Mouse (Mus musculus) R1 (cell line): ENCODE results near the gene Ccdc97.

Experiments used
- DNase-seq: peaks from one replicate; pipeline ENCODE4 v3.0.0-alpha.2; 2018; ENCODE audit warnings: low read depth, low spot score

Ccdc97 gene

DNA sequence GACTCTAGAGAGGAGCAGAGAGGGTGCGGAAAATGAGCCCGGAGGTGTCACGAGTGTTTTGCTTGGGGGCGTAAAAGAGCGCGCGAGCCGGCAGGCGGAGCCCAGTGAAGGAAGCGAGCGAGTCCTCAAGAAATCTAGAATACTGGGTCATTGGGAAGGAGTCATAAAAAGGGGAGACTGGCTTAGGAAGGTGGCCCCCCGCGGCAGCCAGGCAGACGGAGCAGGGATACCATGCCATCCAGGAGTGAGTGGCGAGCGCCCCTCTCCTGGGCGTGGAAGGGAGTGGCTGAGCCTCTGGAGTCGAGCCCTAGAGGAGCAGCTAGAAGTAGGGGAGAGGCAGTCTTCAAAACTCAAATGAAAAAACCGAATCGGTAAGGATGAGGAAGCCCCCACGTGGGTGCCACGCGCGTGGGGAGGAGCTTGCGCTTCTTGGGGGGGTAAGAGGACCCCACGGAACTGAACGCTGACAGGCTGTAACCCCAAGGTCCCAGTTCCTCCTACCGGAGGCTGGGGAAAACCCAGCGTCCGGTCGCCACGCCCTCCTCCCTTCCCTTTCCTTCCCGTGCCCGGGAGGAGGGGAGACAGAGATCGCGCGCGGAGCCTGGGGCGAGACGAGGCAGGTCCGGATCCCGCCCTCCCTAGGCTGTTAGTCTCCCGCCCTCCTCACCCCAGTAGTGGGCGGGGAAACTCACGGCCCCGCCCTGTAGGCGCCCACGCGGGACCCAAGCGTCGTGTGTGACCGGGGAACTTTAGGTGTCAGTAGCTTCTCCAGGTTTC lies 29.9 kb downstream of the Ccdc97 start:
- peak; percentile 88 for DNase-seq

- no peak for DNase-seq
Observed at GRCm38 (mm10) chr7:25687811-25688401, 31.0 kb downstream of the Ccdc97 start.

GRCm38 (mm10) chr7:25686680-25687531 lies 32.0 kb downstream of the Ccdc97 start, which contains the start of gene Tgfb1:
TSS of gene Tgfb1 (plus strand) at chr7:25687002.
- peak; percentile 85 for DNase-seq

DNA sequence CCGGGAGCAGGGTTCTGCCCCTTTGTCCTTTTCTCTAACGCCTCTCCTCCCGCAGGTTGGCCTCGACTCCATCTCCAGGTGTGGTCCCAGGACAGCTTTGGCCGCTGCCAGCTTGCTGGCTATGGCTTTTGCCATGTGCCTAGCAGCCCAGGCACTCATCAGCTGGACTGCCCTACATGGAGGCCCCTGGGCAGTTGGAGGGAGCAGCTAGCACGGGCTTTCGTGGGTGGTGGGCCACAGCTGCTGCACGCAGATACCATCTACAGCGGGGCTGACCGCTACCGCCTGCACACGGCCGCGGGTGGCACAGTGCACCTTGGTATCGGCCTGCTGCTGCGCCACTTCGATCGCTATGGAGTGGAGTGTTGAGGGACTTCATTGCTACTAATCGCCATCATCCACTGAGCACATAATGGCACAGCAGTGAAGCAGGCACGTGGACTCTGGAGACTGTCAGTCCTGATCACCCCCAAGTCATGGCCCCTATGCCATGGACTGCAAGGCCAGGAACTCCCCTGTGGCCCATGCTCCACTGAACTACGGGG lies 32.9 kb downstream of the Ccdc97 start:
- DNase-seq = no peak

DNA sequence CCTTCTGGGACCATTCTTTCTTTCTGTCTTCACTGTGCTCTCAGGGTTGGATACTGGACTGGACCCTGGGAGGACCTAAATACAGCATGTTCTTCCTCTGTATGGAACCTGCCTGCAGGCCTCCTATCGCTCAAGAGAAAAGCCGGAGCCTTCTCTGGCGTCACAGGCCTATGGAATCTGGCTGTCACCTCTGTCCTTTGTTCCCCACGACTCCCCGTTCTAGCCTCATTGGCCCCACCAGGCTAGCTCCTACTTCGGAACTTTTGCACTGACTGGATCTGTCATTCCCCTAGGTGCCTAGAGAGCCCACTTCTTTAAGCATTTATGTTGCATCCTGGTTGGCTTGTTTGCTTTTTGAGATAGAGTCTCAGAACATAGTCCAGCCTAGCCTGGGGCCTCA lies 34.2 kb downstream of the Ccdc97 start:
- DNase-seq = no peak

DNA sequence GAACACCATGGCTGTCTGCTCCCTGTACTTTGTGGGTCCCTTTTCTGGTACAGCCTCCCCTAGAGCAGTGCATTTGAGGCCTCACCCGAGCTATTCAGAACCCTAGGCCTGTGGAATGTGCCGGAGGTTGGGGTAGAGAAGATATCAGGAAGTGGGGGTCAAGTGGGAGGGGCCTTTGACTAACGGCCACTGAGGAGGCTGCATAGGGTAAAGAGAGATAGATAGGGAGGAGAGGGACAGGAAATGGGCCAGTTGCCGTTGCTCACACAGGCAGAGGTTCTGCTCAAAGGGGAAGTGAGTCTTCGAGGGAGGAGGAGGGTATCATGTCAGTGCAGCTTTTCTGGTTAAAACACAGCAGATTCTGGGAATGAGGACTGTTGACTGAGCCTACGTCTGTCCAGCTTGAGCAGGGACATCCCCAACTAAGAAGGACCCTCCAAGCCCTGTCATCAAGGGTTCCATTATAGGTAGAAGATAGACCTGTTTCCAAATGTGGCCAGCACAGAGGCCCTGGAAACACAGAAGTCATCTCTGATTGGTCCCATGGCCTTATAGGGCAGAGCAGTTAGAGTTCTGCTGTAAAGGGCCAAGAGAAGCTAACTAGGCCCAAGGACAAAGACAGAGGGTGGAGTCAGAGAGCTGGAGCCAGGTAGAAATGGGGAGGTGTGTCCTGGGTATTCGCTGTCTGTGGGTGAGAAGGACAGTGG lies 35.3 kb downstream of the Ccdc97 start:
- DNase-seq = peak; percentile 55

DNA sequence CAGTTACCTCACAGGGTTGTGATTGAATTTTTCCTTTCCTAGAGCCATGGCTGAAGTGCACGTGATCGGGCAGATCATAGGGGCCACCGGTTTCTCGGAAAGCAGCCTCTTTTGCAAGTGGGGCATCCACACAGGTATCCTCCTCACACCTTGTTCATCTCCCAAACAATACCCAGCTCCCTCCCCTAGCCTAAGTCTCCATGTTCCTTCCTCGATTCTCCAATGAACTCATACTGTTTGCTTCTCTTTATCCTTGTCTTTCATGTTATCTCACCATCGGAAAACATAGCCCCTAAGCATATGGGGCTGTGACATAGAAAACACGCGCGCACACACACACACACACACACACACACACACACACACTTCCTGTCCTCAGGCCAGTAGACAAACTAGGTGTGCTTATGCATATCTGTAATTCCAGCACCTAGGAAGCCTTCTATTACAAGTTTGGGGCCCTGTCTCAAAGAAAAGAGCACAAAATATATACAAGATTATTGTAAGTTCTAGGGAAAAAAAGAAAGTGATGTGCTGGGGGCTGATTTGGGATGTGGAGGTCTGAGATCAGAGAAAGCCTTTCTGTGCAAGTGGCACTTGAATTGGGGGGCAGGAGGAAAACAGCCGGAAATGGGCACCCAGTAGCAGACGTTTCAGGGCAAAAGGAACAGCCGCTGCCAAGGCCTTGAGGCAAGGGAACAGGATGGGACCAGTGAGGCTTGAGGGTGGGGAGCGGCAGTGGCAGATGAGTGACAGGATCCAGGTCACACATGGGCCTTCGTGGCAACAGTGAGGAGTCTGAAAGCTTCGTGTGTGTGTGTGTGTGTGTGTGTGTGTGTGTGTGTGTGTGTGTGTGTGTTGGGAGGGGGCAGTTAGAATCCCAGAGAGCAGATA lies 37.3 kb downstream of the Ccdc97 start:
- DNase-seq = no peak

DNA sequence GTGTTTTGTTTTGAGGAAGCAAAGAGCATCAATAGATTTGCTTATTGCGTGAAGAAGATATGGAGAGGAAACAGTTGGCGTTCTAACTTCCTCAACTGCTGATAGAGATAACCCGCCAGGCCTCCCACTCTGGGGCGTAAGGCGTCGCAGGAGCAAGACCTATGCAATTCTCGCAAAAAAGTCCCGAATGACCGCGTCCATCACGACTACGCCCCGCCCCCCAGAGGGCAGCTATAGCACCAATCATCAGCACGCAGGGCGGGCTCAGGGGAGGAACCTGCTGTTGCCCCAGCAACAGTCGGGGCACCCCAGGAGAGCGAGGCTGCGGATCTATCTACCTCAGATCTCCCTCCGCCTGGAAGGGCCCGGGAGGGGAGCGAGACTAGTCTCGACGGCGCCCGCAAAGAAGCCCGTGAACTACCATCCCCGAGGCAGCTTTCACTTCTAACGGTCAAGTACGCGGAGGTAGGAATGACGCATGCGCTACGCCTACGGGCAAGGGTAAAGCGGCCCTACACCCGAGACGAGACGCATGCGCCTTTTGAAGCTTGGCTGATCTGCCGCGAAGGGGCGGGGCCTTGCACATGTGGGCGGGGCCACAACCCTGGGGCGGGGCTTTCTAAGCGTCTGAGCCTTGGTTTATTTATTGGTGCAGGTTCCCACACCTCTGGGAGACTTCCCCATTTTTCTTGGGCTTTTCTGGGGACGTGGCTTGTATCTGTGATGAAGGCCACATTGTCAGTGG lies 38.2 kb downstream of the Ccdc97 start, which contains the start of gene B9d2:
Gene B9d2, plus strand, starts transcription at position 267 of the 745 bp plus-strand sequence.
- peak; percentile 97 for DNase-seq

- DNase-seq = no peak
Observed at GRCm38 (mm10) chr7:25679971-25680370, 38.9 kb downstream of the Ccdc97 start.

DNA sequence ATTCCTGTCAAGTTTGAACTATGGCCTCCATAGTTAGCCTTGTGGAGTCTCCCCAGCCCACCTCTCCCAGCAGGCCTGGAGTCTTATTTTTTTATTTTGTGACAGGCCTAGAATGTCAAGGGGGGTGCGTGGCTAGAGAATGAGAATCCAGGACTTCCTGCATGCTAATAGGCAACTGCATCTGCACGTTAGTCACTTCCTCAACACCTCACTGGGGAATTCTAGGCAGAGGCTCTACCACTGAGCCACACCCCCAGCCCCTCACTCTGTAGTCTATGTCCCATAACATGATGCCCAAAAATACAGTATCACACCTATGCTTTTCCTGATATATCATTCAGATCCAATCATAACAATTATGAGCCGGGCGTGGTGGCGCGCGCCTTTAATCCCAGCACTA lies 41.9 kb downstream of the Ccdc97 start:
- no peak for DNase-seq

DNA sequence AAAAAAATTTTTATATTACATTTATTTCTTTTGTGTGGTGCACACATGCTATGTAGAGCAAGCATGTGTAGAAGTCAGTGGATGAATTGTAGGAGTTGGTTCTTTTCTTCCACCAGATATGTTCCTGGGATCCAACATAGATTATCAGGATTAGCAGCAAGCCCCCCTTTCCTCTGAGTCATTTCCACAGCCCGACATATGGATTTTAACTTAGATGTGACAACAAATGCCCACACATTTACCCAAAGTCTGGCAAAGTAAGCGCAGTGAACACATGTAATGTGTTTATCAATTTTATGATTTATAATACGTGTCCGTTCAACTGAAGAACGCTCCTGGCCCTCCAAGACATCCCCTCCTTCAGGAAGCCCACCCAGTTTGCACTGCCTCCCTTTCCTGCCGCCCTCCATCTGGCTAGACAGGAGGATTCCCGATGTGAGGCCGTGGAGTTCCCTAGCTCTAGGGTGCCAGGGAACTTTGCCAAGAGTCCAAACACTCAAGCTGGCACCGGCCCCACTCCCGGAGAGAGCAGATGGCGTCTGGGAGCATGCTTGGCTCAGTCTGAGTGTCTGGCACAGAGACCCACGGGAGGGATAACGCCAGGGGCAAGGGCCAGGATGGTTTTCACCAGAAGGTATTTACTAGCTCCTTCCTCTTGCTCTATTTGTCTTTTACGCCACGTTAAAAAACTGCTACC lies 42.7 kb downstream of the Ccdc97 start:
- DNase-seq = no peak

DNA sequence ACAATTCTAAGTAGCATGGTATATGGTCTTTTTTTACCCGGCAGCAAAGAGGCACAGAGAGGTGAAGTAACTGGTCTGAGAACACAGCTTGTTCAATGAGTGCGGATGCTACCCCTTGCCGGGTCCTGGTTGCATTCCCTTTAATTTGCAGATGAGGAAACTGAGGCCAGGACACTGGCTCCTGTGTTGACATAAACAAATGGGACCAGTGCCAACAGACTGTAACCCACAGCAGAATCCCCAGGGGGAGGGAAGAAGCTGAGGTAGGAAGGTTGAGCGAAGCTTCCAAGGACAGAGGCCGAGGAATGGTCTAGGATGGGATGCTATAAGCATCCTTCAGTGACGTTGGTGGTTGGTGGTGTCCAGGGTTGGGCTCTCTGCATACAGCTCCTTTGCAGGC lies 43.5 kb downstream of the Ccdc97 start:
- no peak for DNase-seq

GRCm38 (mm10) chr7:25674719-25675300 lies 44.1 kb downstream of the Ccdc97 start, which contains the start of gene Tmem91:
TSS of gene Tmem91 (minus strand) at chr7:25675166.
- no peak for DNase-seq

GRCm38 (mm10) chr7:25674297-25674696 lies 44.6 kb downstream of the Ccdc97 start:
- no peak for DNase-seq

DNA sequence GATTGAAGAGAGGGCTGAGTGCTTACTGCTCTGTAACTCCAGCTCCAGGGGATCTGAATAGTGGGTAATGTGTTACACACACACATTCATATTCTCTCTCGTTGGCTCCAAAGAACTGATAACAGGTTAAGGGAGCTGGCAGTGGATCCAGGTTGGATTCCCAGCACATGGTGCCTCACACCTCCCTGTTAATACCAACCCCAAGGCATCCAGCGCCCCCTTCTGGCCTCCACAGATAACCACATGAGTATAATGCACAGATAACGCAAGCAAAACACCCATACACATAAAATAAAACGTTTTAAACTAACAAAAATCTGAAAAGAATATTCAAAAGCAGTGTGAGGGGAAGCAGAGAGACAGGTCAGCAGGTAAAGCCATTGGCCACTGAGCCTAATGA lies 46.4 kb downstream of the Ccdc97 start:
- DNase-seq = peak; percentile 85

DNA sequence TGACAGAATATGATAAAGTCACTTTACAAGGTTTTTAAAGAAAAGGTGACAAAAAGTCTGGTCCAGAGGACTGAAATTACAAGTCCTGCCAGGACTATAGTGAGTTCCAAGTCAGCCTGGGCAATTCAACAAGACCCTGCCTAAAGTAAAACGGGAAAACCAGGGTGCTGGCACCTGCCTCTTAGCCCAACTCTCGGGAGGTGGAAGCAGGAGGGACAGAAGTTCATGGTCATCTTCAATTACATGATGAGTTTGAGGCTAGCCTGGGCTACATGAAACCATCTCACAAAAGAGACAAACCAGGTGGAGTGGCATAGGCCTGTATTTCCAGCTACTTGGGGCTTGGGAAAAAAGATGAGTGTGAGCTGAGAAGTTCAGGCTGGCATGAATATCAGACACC lies 47.2 kb downstream of the Ccdc97 start:
- DNase-seq = no peak

DNA sequence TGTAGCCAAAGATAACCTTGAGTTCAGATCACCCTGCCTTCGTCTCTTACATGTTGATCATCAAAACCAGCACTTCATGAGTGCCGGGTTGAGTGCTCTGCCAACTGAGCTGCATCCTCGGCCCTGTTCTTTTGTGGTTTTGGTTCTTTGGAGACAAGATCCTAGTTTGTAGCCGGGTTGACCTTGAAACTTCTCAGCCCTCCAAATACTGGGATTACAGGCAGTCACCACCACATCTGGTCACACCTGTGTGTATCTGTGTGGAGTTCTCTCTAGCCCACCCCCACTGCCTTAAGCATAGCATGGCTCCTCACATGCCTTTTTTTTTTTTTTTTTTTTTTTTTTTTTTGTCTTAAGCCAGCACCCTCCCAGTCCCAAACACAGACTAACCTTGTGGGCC lies 48.8 kb downstream of the Ccdc97 start:
- peak; percentile 68 for DNase-seq

- DNase-seq = peak; percentile 95
Observed at GRCm38 (mm10) chr7:25669631-25670030, 49.3 kb downstream of the Ccdc97 start.

DNA sequence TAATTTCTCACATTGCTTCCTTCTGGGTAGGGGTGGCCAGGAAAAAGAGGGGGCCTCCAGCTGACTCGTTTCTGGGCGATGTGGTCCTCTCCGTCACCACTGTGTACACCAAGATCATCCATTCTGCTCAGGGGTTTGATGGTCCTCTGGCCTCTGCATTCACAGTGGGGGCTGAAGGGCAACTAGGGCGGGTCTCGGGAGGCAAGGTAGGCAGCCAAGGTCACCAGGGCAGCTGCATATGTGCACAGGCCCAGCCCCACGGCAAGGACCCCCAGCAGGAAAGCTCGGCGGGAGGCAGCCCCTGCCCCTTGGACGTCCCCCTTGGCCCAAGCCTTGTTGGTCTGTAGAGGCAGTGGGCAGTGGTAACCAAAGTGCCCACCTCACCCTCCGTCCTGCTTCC lies 49.7 kb downstream of the Ccdc97 start:
- peak; percentile 62 for DNase-seq
